ENCODE assay signal across 22 mouse cellular contexts in genomic region chr7:43436341-43437255, GRCm38 (mm10). TPM values are rescaled to one million over a fixed set of nuclear protein-coding genes. Genes with fewer than 3 reads are reported as not detected.
DNase-seq lines count a peak whose midpoint lies in the region; ATAC-seq and TF ChIP-seq lines count a peak whose summit lies in the region.
"Had no signal": no experiment of that assay in that cellular context is flagged by ENCODE, and none has a peak within 500 bp of the region (broad histone marks: within the 10 kb centered on the region; RNA-seq: fewer than 3 reads in every experiment).

Gene Nkg7, plus strand, starts transcription at chr7:43437073.

- no peaks in the 10 kb centered on the region for H3K36me3 ChIP-seq in thymus, adult 2 months (ENCODE audit: control insufficient read depth, insufficient read depth, low read length)
- H3K36me3 ChIP-seq in hindbrain, embryonic 12.5 days, result no peaks in the 10 kb centered on the region
- no peaks in the 10 kb centered on the region for H3K36me3 ChIP-seq in kidney, embryonic 14.5 days (ENCODE audit: control insufficient read depth, insufficient read depth, low read length)
- H3K36me3 ChIP-seq: forebrain, embryonic 10.5 days; limb, embryonic 15.5 days; midbrain, embryonic 12.5 days; stomach, embryonic 15.5 days had no signal

- no peak within 1 kb of the TSS for H3K9ac ChIP-seq in hindbrain, embryonic 12.5 days
- no peak within 1 kb of the TSS for H3K9ac ChIP-seq in kidney, embryonic 14.5 days (ENCODE audit: low read depth, low read length)
- H3K9ac ChIP-seq: limb, embryonic 15.5 days; midbrain, embryonic 12.5 days; stomach, embryonic 15.5 days had no signal

- no peak for DNase-seq in thymus, adult 2 months
- no peak for DNase-seq in thymus, postnatal 4 days
- DNase-seq in large intestine, adult 2 months (ENCODE audit: low read depth, low spot score), result no peak
- no peak for DNase-seq in lung, postnatal 4 days
- DNase-seq: adrenal gland, postnatal 25 days; cerebellum, adult 9-11 months; gastrocnemius, postnatal 14 days; heart, postnatal 4 days; kidney, adult 9 months; layer of hippocampus, postnatal 36 days; lung, postnatal 10 days; thymus, postnatal 36 days had no signal

- no peaks in the 10 kb centered on the region for H3K27me3 ChIP-seq in thymus, adult 2 months (ENCODE audit: control insufficient read depth, insufficient read depth, low read length)
- H3K27me3 ChIP-seq in hindbrain, embryonic 12.5 days, result no peaks in the 10 kb centered on the region
- H3K27me3 ChIP-seq in kidney, embryonic 14.5 days (ENCODE audit: control insufficient read depth, insufficient read depth, low read length), result no peaks in the 10 kb centered on the region
- H3K27me3 ChIP-seq: limb, embryonic 15.5 days; stomach, embryonic 15.5 days had no signal

- TF ChIP-seq POLR2A in thymus, adult 2 months (IDR thresholded peaks at IDR 0.05; ENCODE audit: control insufficient read depth, extremely low read depth, insufficient read depth, low read length, poor library complexity), result no peak

- 18% methylated on average over 10 of the region's 10 CpGs for WGBS in thymus, adult 2 months
- 73% methylated on average over 10 of the region's 10 CpGs for WGBS in large intestine, adult 2 months
- WGBS in hindbrain, embryonic 12.5 days, result 83% methylated on average over 10 of the region's 10 CpGs
- WGBS in kidney, embryonic 14.5 days, result 65% methylated on average over 10 of the region's 10 CpGs

- peak; percentile 33 for ATAC-seq in activated CD4-positive, CD25-positive, alpha-beta regulatory T cell, adult 4 months
- ATAC-seq in neutrophil, adult 5-6 weeks (ENCODE audit: extremely low read depth, insufficient number of reproducible peaks, low FRiP score, poor library complexity, severe bottlenecking), result peak; percentile 31; the same call in 1 of the 2 replicates
- no peak for ATAC-seq in hindbrain, embryonic 12.5 days (ENCODE audit: low FRiP score)
- ATAC-seq in kidney, embryonic 14.5 days (ENCODE audit: low FRiP score, low TSS enrichment), result no peak

- H3K4me2 ChIP-seq in hindbrain, embryonic 12.5 days (replicated peaks), result no peak within 1 kb of the TSS
- no peak within 1 kb of the TSS for H3K4me2 ChIP-seq in kidney, embryonic 14.5 days (replicated peaks; ENCODE audit: low read depth, low read length)
- H3K4me2 ChIP-seq: heart, embryonic 11.5 days; limb, embryonic 15.5 days; midbrain, embryonic 12.5 days; stomach, embryonic 15.5 days had no signal

- H3K27ac ChIP-seq in thymus, adult 2 months (ENCODE audit: control insufficient read depth, insufficient read depth, low read length), result peak within 1 kb of the TSS; percentile 54; the same call in 1 of the 2 replicates
- H3K27ac ChIP-seq in hindbrain, embryonic 12.5 days, result no peak within 1 kb of the TSS
- H3K27ac ChIP-seq in kidney, embryonic 14.5 days (ENCODE audit: low read depth, low read length), result no peak within 1 kb of the TSS
- H3K27ac ChIP-seq: forebrain, embryonic 10.5 days; limb, embryonic 15.5 days; midbrain, embryonic 12.5 days; stomach, embryonic 15.5 days had no signal

- TF ChIP-seq CTCF in thymus, adult 2 months (IDR thresholded peaks at IDR 0.05; ENCODE audit: borderline replicate concordance, control insufficient read depth, extremely low read depth, insufficient read depth, low read length, poor library complexity), result no peak

- peaks cover 9% of the 10 kb centered on the region for H3K4me1 ChIP-seq in thymus, adult 2 months (replicated peaks; ENCODE audit: control insufficient read depth, insufficient read depth, low read length)
- no peaks in the 10 kb centered on the region for H3K4me1 ChIP-seq in hindbrain, embryonic 12.5 days
- no peaks in the 10 kb centered on the region for H3K4me1 ChIP-seq in kidney, embryonic 14.5 days (ENCODE audit: control insufficient read depth, insufficient read depth, low read length)
- H3K4me1 ChIP-seq: forebrain, embryonic 10.5 days; limb, embryonic 15.5 days; midbrain, embryonic 12.5 days; stomach, embryonic 15.5 days had no signal

- peak within 1 kb of the TSS; percentile 20 for H3K4me3 ChIP-seq in thymus, adult 2 months (ENCODE audit: control insufficient read depth, insufficient read depth, low read length)
- no peak within 1 kb of the TSS for H3K4me3 ChIP-seq in hindbrain, embryonic 12.5 days
- no peak within 1 kb of the TSS for H3K4me3 ChIP-seq in kidney, embryonic 14.5 days (ENCODE audit: low read length)
- H3K4me3 ChIP-seq: forebrain, embryonic 10.5 days; limb, embryonic 15.5 days; midbrain, embryonic 12.5 days; stomach, embryonic 15.5 days had no signal

- no peaks in the 10 kb centered on the region for H3K9me3 ChIP-seq in hindbrain, embryonic 12.5 days (replicated peaks)
- no peaks in the 10 kb centered on the region for H3K9me3 ChIP-seq in kidney, embryonic 14.5 days (ENCODE audit: control insufficient read depth, low read length)
- H3K9me3 ChIP-seq: forebrain, embryonic 10.5 days; limb, embryonic 15.5 days; midbrain, embryonic 12.5 days; stomach, embryonic 15.5 days had no signal

RNA-seq across cellular contexts. Expression of gene Nkg7, which starts in this region (rescaled TPM):
- polyA plus RNA-seq in thymus, adult 2 months (2012; rRNA removed), result 57.9 and 69.4 TPM in 2 replicates
- polyA plus RNA-seq in activated CD4-positive, CD25-positive, alpha-beta regulatory T cell, adult 4 months (2017; shearing (Covaris generic)), result 100 to 1,000 TPM; 381 to 402 TPM
- polyA plus RNA-seq in large intestine, adult 2 months (2012; rRNA removed), result 23.8 and 26.9 TPM in 2 replicates
- 10.7 and 13.1 TPM in 2 replicates for total RNA-seq in neutrophil, adult 5-6 weeks (2017)
- 0.27 TPM in 1 of 2 replicates, not detected in the other for polyA plus RNA-seq in hindbrain, embryonic 12.5 days (2016; fragmentation: Nextera tagmentation; extraction: Ambion mirVana)
- polyA plus RNA-seq in kidney, embryonic 14.5 days (2014; fragmentation: Nextera tagmentation; extraction: Ambion mirVana), result 0.41 TPM in 1 of 2 replicates, not detected in the other
- total RNA-seq: gastrocnemius, postnatal 14 days; heart, postnatal 4 days; layer of hippocampus, postnatal 36 days; left cerebral cortex, postnatal 25 days had no signal
- polyA plus RNA-seq: forebrain, embryonic 10.5 days; heart, embryonic 11.5 days; midbrain, embryonic 12.5 days had no signal

Comparison
In these comparisons a context has a peak if more than half of its experiments do, and no peak if none do; other contexts are left out.
1. RNA of gene Nkg7 (polyA plus RNA-seq): 381 to 402 TPM in activated CD4-positive, CD25-positive, alpha-beta regulatory T cell, adult 4 months, 57.9 to 69.4 TPM in thymus, adult 2 months and 23.8 to 26.9 TPM in large intestine, adult 2 months; 0.41 TPM in kidney, embryonic 14.5 days and 0.27 TPM in hindbrain, embryonic 12.5 days; every median in the first group is over 10 times any median in the second.
2. ATAC-seq: peak in activated CD4-positive, CD25-positive, alpha-beta regulatory T cell, adult 4 months (single experiment) and neutrophil, adult 5-6 weeks (single experiment); none in hindbrain, embryonic 12.5 days (single experiment) and kidney, embryonic 14.5 days (single experiment).